Mouse (Mus musculus) left cerebral cortex, adult 9 months (tissue): ENCODE results near the gene Fzd7.

Experiments used
- DNase-seq, 2 experiments: peaks; one replicate each; pipeline ENCODE4 v3.0.0; 2022; ENCODE audit warnings: low spot score in 2 of 2

The Fzd7 gene

GRCm38 (mm10) chr1:59472368-59473180 is 9.7 kb upstream of the Fzd7 start:
- no peak for DNase-seq

- DNase-seq: no peak
Measured at GRCm38 (mm10) chr1:59473181-59473555, 9.1 kb upstream of the Fzd7 start.

GRCm38 (mm10) chr1:59475618-59476017 is 6.6 kb upstream of the Fzd7 start:
- DNase-seq: no peak

GRCm38 (mm10) chr1:59478911-59479310 is 3.3 kb upstream of the Fzd7 start:
- DNase-seq: no peak

- DNase-seq: no peak
Measured at GRCm38 (mm10) chr1:59480821-59481455, 1.3 kb upstream of the Fzd7 start.

- peak; percentile 55 to 88 for DNase-seq
Measured at GRCm38 (mm10) chr1:59481456-59482291, 550 bp upstream of the Fzd7 start.

- no peak for DNase-seq
Measured at GRCm38 (mm10) chr1:59482696-59483520, 684 bp downstream of the Fzd7 start.

GRCm38 (mm10) chr1:59483521-59484245 is 1.5 kb downstream of the Fzd7 start:
- peak in 1 of 2 experiments; percentile 61 for DNase-seq

GRCm38 (mm10) chr1:59484314-59484713 is 2.1 kb downstream of the Fzd7 start:
- DNase-seq: no peak

GRCm38 (mm10) chr1:59484791-59485785 is 2.9 kb downstream of the Fzd7 start:
- no peak for DNase-seq

- no peak for DNase-seq
Measured at GRCm38 (mm10) chr1:59485803-59486202, 3.6 kb downstream of the Fzd7 start.

GRCm38 (mm10) chr1:59487651-59488051 is 5.4 kb downstream of the Fzd7 start:
- DNase-seq: no peak

- no peak for DNase-seq
Measured at GRCm38 (mm10) chr1:59488481-59488880, 6.3 kb downstream of the Fzd7 start.

- DNase-seq: peak in 1 of 2 experiments; percentile 31
Measured at GRCm38 (mm10) chr1:59488991-59489390, 6.8 kb downstream of the Fzd7 start.

- no peak for DNase-seq
Measured at GRCm38 (mm10) chr1:59491517-59491916, 9.3 kb downstream of the Fzd7 start.

GRCm38 (mm10) chr1:59492432-59492831 is 10.2 kb downstream of the Fzd7 start:
- DNase-seq: no peak

- no peak for DNase-seq
Measured at GRCm38 (mm10) chr1:59495970-59496369, 13.7 kb downstream of the Fzd7 start.

GRCm38 (mm10) chr1:59497741-59498613 is 15.8 kb downstream of the Fzd7 start:
- no peak for DNase-seq

- no peak for DNase-seq
Measured at GRCm38 (mm10) chr1:59499327-59499726, 17.1 kb downstream of the Fzd7 start.
